Mouse (Mus musculus): ENCODE data around the gene Arhgef17. TPM values are rescaled to one million over a fixed set of nuclear protein-coding genes. Genes with fewer than 3 reads are reported as not detected.
"Not testable (repeated sequence)": the region's sequence is repeated elsewhere in the genome, so short reads cannot be mapped to it uniquely, and the experiment has no call there.

Arhgef17 gene
- total RNA-seq, 2 experiments from 2014 or later: 44.2 to 45.3 TPM

DNA sequence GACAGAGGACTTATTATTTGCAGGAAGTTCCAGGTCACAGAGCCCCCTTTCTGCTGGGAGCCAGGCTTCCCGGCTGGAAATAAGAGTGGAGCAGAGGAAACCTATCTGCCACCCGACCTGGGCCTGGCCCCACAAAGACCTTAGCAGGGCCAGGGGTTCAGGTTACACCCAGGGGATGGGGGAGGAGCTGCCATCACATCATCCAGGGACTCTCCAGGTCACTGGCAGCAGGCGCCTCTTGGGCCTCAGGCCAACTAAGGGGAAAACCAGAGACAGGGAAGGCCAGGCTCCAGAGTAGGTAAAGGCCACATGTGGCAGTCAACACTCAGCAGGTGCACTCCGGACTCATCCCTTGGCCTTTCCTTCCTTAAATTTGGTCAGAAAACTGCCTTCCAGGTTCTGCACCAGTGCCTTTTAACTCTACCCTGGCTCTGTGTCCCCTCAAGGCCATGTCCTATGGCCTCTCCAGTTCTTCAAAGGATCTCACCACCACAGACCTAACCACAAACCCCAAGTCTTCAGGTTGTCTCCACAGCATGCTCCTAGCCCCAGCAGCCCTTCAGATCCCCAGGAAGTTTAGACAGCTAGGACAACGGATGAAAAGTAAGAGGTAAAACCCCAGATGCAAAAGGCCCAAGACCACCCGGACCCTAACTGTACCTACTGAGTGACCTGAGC lies 77.6 kb downstream of the Arhgef17 start:
- intact Hi-C loops (cut with DNase I): no loop called here
- DNase-seq: no peak

DNA sequence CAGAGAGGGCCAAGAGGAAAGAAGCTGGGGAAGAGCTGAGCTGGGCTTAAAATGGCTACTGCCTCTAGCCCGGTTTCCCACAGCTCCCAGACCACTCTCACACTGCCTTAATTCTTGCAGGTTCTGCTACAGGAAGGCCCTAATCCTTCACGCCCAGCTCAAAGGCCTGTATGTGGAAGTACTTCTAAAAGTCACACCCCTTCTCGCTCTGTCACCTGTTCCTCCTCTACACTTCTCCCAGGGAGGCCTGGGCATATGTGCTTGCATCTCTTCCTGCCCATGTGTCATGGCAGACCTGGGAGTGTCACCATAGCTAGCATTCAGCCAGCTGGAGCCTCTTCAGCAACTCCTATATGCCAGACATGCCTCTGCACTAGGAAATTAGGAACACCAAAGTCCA lies 78.5 kb downstream of the Arhgef17 start:
- intact Hi-C loops (cut with DNase I): no loop called here
- no peak for DNase-seq

DNA sequence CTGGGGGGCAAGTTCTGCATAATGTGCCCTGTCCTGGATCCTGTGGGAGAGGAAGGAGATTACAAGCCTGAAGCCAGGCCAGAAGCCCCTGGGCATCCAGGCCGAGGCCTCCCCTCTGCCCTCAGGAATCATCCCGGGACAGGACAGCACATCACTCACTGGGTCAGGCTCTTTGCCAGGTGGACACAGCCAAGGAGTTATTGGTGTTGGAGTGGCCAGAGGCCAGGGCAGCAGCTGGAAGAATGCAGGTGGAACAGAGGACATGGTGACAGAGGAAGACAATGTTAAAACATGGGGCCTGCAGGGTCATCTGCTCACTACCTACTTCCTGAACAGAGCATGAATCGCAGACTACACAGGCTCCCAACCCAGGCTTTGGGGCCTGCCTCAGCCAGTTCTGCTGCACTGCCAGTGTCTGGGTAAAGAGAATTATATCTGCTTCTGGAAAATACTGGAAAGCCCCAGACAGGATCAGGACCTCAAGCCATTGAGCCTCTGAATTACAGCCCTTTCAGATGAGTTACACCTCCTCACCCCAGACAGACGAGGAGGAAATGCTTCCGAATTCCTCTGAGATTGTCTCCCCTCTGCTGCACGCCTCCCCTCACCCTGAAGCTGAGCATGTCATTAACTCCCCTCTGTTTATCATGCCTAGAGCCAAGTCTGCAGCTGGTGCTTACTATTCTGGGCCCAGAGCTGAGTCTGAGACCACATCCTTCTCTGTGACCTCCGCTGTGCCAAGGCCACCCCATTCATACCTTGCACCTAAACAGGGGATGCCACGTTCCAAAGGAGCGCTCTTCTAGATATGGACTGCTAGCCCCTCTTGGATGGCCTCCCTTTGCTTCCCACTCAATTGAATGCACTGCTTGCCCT lies 80.2 kb downstream of the Arhgef17 start:
- intact Hi-C loops (cut with DNase I): no loop called here
- no peak for DNase-seq

DNA sequence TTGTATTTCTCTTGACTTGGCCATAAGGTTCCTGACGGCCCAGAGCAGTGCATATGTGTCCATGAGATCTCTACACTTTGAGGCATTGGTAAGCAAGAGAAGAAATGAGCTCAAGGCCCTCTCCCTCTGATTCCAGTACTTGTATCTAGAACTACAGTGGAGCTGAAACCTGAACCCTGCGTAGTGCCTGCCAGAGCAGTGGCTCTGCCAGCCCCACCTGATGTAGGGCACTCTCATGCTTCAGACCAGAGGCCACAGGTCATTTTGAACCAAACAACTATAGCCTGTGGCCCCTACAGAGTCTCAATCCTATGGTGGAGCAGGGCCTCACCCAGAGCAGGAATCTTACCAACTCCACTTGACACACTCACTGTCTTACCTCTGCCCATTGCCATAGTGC lies 82.4 kb downstream of the Arhgef17 start:
- DNase-seq: no peak
- intact Hi-C loops (cut with DNase I): no loop called here

DNA sequence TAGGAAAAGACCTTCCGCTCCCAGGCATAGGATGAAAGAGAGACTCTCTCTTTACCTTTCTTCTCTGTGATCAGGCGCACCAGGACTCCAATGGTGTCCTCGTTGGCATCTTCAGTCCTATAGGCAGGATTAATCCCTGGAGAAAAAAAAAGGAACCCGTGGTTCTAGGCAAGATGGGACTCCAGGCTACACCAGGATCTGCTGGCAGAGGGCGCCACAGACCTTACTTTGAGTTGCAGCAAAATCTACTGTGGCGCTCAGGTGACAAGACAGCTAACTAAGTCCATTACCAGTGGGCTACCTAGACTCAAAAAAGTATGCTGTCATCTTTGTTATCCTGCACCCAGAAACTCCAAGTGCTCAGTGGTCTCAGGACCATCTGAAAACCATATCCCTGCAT lies 83.2 kb downstream of the Arhgef17 start:
- intact Hi-C loops (cut with DNase I): no loop called here
- peak; percentile 69 for DNase-seq

DNA sequence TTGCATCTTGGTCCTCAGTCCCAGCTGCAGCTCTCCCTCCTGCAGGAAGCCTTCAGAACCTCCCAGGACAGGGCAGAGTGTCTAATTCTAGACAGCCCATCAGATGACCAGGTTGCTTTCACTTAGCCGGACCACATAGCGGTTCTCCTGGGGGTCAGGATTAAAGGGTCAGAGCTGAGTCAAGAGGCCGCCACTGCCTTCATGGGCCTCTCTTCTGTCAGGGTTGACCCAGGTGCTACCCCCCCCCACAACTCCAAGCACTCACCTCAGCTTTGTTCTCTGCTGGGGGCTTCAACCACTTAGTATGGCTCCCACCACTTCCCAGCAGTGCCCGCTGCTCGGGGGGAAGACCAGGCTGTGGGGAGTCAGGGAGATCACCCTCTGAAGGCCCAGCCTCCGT lies 84.8 kb downstream of the Arhgef17 start:
- DNase-seq: no peak
- intact Hi-C loops (cut with DNase I): no loop called here

DNA sequence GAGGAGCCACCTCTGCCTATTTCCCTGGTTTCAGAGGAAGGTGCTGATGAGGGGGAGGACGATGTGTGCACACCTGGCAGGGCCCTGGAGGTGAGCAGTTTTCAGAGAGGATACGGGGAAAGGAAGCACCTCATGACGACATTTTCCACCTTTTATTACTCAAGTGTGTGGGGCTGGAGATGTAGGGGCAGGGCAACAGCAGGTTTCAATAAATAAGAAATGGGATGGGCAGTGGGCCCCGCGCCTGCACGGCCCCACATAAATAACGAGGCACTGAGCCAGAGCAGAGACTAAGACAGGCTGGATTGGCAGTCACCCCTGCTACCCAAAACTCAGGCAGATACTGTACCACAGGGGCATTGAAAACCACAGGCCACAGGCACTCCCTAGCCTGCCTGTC lies 85.9 kb downstream of the Arhgef17 start:
- intact Hi-C loops (cut with DNase I); DNase-seq: not testable (repeated sequence)

DNA sequence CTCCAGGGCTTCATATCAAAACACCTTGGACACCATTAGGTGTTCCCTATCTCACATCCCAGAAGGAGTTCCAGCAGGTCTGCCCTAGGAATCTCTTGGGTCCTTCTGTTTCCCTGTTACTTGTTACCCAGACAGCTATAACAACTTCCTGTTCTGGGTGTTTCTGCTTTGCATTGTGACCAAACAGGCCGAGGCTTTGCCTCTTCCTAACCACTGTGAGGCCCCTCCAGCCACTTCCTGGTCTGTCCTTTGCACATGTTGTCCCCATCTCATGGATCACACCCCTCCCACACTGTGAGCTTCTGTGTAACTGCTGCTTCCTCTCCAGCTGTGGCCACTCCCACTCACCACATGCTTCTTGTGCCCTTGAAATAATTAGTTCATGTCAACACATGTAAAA lies 86.5 kb downstream of the Arhgef17 start:
- no peak for DNase-seq
- intact Hi-C loops (cut with DNase I): no loop called here

DNA sequence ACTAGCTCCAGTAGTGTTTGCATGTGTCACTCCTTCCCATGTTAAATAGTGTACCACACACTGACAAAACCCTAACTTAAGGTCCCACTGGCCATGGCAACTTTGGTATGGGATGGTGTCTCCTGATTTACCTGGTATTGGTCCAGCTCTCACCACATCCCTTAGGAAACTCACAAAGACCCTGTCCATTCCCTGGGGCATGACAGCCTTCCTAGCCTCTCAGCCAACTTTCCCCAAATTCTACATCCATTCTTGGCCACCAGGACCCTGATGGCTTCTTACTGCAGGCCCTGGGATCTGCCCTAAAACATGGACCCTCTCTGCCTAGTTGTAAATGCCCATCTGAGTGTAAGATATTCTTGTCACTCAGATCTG lies 86.9 kb downstream of the Arhgef17 start:
- intact Hi-C loops (cut with DNase I): no loop called here
- DNase-seq: no peak

DNA sequence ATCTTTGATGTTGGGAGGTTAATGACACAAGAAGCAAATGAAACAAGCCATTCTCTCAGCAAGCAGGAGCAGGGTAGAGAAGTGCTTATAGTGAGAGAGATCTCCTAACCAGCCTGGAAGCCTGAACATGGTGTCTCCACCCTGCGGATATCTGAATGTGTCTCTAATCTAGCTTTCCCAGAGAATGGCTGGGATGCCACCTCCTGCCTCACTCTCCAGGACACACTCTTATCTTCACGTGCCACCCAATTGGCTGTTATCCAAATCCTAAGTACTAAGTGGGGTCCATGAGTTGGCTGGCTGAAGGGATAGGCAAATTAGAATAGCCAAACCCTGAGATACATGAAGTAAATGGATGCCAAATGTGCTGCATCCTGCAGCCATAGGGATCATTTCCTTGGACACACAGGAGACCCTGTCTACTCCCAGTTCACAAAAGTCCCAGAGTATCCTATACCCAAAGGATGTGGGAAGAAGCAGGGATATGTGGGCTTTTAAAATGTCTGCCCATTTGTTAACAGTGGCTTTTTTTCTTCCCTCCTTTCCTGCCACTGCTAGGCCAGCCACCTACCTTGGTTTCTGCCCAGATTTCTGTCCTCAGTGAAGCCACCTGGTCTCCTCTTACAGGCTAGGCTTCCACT lies 87.4 kb downstream of the Arhgef17 start:
- intact Hi-C loops (cut with DNase I): no loop called here
- DNase-seq: no peak

DNA sequence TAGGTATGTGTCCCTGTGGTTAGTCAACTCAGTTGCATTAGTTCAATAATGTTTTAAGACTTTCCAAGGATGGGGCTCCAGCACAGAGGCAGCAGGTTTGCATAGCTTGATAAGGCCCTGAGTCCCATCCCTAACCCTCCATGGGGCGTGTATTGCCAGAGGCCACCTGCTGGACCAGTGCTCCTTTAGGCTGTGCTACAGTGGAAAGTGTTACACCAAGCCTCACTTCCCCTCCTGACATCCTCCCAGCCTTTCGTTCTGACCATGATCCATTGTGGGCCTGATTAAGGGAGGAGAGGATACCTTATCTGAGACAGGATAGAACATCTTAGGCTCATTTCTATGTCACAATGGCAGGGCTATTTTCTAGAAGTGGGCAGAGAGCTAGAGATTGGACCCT lies 88.0 kb downstream of the Arhgef17 start:
- intact Hi-C loops (cut with DNase I): no loop called here
- no peak for DNase-seq

DNA sequence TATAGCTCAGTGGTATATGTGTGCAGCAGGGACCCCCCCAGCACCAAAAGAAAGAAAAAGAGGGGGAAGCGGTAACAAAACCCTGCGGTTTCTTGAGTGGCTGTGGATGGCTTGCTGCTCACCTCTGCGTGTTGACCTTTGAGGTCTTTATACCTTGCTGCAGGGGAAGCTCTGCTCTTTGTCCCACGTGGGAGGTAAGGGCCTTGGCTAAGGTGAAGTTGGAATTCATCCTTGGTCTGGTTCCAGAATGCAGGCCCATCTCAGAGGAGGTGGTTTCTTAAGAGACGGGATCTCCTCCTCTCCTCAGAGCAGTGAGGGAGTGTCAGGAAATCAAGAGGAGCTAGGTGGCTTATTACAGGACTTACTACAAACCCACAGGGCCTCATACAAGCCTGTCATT lies 89.7 kb downstream of the Arhgef17 start:
- intact Hi-C loops (cut with DNase I): no loop called here
- no peak for DNase-seq

DNA sequence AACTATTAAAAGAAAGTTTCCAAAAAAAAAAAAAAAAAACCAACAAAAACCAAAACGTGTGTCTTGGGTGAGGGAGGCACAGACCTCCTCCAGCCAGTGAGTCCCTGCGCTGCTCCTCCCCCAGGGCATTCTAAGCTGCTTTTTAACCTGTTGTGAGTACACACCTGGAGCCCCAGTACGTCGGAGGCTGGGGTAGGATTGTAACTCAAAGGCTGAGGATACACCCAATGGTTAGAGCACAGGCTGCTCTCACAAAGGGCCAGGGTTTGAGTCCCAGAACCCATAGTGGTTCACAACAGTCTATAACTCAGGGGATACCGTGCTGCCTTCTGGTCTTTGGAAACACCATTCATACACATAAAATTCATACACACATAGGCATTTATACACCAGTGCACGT lies 90.3 kb downstream of the Arhgef17 start:
- intact Hi-C loops (cut with DNase I): no loop called here
- no peak for DNase-seq

DNA sequence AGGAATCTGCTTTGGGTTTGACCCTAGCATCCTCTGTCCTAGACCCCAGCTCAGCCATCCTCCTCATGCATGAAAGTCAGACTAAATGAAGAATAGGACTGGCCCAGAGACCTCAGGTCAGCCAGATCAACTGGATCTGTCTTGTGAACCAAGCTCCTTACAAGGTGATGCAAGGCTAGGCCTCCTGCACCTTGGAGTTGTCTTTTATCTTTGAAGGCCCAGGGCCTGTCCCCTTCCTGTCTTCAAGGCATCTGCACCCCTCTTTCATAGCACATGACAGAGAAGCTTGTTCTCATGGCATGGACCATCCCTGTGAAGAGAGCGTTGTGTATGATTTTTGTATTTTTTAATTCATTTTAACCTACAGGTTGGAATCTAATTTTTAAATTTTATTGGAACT lies 91.0 kb downstream of the Arhgef17 start:
- DNase-seq: no peak
- intact Hi-C loops (cut with DNase I): no loop called here

DNA sequence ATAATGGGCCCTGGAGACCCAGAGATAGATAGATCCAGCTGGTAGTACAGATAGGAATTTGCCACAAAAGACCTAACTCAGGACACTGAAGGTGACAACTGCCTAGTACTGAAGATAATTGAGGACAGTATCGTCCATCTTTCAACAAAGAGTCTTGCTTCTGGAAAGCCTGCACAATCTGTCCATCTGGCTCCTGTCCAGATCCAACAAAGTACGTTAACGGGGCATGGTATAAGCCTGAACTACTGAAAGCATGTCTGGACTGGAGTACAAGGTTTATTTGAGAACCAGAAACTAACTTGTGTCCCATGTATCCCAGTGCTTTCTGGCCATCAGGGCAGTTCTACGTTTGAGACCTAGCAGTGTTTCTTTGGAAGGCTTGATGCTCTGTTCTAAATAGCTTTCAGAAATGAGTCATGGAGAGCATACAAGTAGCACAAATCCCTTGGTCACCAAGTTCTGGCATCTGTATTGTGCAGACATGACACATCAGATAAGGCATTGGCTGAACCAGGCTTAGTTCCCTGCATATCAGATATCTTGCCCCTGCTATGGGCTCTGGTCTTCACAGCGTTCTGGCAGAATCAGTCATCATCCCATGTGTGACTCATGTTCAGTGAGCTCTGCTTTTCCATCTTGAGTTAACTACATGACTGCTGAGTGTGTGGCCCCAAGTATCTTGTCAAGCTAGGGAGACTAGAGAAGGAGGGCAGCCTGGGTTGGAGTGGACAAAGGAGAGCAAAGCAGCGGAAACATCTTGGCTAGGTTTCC lies 92.1 kb downstream of the Arhgef17 start:
- intact Hi-C loops (cut with DNase I): no loop called here

DNA sequence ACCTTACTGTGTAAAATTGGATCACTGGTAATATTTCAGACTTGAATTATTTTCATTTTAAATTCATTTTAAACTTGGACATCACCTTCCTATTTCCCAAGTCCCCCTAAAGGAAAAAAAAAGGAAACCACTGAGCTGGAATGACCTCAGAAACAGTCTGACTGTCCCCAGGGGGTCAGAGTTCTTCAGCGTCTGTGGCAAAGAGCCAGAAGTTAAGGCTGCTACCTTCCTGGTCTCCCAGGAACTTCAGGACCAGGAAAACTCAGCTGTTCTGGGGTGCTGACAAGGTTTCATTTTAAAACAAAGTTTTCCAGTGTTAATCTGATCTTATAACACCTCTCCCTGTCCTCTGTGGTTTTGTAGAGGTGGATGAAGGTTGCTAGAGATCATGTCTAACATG lies 94.2 kb downstream of the Arhgef17 start:
- intact Hi-C loops (cut with DNase I): no loop called here
- no peak for DNase-seq

More for the DNA sequence above, 92.1 kb downstream of the Arhgef17 start:
- DNase-seq: no peak

DNA sequence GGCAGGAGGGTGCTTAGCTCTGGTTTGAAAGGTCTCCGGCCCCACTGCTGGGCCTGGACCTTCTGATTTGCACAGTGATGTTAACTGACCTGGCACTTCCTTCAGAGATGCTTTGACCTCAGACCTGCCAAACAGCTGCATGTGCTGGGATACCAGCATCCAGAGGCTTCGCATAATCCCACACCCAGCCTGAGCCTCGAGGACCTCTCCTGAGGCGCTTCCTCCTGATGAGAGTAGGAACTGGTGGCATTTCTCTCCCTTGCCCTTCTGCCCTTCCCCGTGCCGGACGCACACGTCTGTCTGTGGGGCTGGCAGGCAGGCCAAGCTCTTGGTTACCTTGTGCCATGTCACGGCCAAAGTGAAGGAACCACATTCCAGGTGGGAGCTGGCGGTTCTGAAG lies 95.2 kb downstream of the Arhgef17 start:
- DNase-seq: no peak
- intact Hi-C loops (cut with DNase I): no loop called here

DNA sequence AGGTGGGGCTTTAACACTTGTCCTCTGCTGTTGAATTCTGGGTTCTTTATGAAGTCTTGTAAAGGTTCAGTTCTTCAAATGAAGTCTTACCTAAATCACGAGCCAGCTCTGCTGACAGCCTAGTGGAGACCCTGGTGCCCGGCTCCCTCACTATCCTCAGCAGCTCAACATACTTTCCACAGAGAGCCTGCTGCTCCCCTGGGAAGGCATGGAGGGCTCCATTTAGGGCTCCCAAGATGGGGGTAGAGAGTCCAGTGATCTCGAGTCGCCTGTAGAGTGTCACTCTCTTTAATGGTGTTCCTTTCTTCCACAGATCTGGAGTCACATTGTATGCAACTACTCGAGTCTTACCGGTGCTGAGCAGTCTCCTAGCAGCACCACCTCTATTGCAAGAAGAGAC lies 96.2 kb downstream of the Arhgef17 start:
- intact Hi-C loops (cut with DNase I): no loop called here
- no peak for DNase-seq

DNA sequence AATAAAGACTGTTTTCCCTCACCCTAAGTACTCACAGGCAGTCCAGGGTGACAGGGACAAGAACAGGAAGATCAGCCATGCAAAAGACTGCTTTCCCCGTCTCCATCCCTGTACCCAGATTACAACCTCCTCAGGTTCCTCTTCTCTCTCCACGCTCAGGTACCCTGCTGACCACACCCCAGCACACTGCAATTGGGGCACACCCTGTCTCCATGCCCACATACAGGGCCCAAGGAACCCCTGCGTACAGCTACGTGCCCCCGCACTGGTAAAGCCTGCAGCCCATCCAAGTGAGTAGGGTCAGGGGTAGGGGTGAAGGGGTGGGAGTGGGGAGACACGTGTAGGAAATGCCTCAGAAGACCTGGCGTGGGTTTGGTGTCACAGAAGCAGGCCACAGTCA lies 96.7 kb downstream of the Arhgef17 start:
- intact Hi-C loops (cut with DNase I): no loop called here
- DNase-seq: no peak

DNA sequence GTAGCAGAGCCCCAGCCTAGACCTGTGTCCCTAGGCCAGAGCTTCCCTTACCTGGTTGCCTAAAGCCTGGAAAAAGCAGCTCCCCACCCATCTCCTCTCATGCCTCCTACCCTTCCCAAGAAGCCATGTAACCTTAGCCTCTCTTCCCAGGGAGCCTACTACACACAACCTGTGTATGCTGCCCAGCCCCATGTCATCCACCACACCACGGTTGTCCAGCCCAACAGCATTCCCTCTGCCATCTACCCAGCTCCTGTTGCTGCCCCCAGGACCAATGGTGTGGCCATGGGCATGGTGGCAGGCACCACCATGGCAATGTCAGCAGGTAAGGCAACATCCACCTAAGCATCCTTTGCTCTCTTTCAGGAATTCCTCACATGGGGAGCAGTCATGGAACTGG lies 98.0 kb downstream of the Arhgef17 start:
- intact Hi-C loops (cut with DNase I): no loop called here
- no peak for DNase-seq

DNA sequence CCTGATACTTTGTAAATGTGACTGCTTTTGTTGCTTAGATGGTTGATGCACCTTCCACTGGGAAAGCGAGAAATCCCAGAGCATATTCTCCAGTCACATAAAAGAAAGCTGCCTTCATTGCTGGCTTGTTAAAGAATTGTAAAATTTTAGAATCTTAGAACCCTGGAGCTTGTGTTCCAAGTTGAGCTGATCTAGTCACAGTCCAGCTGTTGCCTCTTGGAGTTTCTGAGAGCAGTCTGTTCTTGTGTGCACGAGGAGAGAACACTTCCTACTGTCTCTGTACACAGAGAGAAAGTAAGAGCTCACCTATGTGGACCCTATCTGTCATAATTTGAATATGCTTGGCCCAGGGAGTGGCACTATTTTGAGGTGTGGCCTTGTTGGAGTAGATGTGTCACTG lies 103.4 kb downstream of the Arhgef17 start:
- no peak for DNase-seq
- intact Hi-C loops (cut with DNase I): no loop called here
